Mouse (Mus musculus): ENCODE measurements around the gene Lypd1. TPM values are rescaled to one million over a fixed set of nuclear protein-coding genes. Genes with fewer than 3 reads are reported as not detected.
A peak's percentile ranks its signal among the peaks of the same experiment; 100 is the strongest.

The Lypd1 gene
- total and polyA plus RNA-seq, 2 experiments from 2014 or later: 0.42 to 0.55 TPM

DNA sequence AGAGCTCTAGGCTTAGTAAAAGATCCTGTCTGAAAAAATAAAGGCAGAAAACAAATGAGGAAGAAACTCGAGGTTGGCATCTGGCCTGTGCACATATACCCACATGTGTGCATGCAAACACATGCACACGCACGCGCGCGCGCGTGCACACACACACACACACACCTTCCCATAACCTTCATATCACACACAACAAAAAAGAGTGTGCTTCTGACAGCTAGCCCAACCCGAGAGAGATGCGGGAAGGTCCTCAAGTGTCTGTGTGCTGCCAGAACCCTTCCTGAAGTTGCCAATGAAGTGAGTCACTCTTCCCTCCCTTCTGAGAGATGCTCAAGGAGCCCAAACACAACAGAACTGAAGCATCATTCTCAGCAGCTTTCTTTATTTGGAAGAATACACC, 12.6 kb upstream of the Lypd1 start:
- no peaks in the 10 kb centered on the region for H3K27me3 ChIP-seq (ENCODE audit: control insufficient read depth, insufficient read depth, low read length)
- no peaks in the 10 kb centered on the region for H3K4me1 ChIP-seq (ENCODE audit: control insufficient read depth, insufficient read depth)
- WGBS: 92% methylated on average over 10 of the region's 10 CpGs
- H3K4me2 ChIP-seq (ENCODE audit: low read depth, low read length): no peak overlapping the region
- no peaks in the 10 kb centered on the region for H3K36me3 ChIP-seq (replicated peaks; ENCODE audit: control insufficient read depth, insufficient read depth, low read length)
- no peak overlapping the region for H3K4me3 ChIP-seq (ENCODE audit: low read depth, low read length)
- no peak for TF ChIP-seq EP300 (IDR thresholded peaks at IDR 0.05; ENCODE audit: low read depth)
- TF ChIP-seq CTCF (IDR thresholded peaks at IDR 0.05; ENCODE audit: low read depth): no peak
- DNase-seq (ENCODE audit: low spot score): no peak
- no peak for ATAC-seq (ENCODE audit: insufficient read depth, low read depth)
- 0 out of 2 replicates have a peak, but pooled peaks cover under 1% of the 10 kb centered on the region for H3K9me3 ChIP-seq (replicated peaks; ENCODE audit: control insufficient read depth, low read length)
- H3K27ac ChIP-seq (ENCODE audit: low read depth): no peak overlapping the region
- no peak overlapping the region for H3K9ac ChIP-seq (replicated peaks; ENCODE audit: low read depth, low read length)

DNA sequence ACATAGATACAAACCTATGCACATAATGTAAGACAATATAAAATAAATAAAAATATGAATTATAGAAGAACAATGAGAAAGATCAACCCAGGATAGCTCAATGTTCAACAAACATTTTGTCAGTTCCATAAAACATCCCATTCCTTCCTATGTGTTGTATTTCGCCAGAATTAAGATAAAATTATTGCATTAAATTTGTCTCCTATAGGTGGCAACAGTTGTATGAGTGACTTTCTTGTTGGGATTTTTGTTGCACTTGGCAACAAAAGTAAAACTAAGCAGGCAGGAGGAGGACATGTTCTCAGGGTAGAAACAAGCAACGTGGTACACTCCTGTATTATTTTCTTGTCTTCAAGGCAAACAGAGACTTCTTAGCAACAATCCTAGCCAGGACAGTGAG, 10.2 kb upstream of the Lypd1 start:
- Histone ChIP-seq H3K4me2 (ENCODE audit: low read depth, low read length) (no peak overlapping the region), H3K9me3 (replicated peaks; ENCODE audit: control insufficient read depth, low read length) (peaks cover 13% of the 10 kb centered on the region; the same call in 1 of the 2 replicates), H3K4me3 (ENCODE audit: low read depth, low read length) (no peak overlapping the region), H3K4me1 (ENCODE audit: control insufficient read depth, insufficient read depth) (no peaks in the 10 kb centered on the region), H3K36me3 (replicated peaks; ENCODE audit: control insufficient read depth, insufficient read depth, low read length) (no peaks in the 10 kb centered on the region), H3K27ac (ENCODE audit: low read depth) (no peak overlapping the region), H3K27me3 (ENCODE audit: control insufficient read depth, insufficient read depth, low read length) (no peaks in the 10 kb centered on the region), H3K9ac (replicated peaks; ENCODE audit: low read depth, low read length) (no peak overlapping the region)
- no peak for DNase-seq (ENCODE audit: low spot score)
- no peak for ATAC-seq (ENCODE audit: insufficient read depth, low read depth)
- TF ChIP-seq EP300 (IDR thresholded peaks at IDR 0.05; ENCODE audit: low read depth) (no peak), CTCF (IDR thresholded peaks at IDR 0.05; ENCODE audit: low read depth) (no peak)
- 37% methylated on average over 2 of the region's 2 CpGs for WGBS

DNA sequence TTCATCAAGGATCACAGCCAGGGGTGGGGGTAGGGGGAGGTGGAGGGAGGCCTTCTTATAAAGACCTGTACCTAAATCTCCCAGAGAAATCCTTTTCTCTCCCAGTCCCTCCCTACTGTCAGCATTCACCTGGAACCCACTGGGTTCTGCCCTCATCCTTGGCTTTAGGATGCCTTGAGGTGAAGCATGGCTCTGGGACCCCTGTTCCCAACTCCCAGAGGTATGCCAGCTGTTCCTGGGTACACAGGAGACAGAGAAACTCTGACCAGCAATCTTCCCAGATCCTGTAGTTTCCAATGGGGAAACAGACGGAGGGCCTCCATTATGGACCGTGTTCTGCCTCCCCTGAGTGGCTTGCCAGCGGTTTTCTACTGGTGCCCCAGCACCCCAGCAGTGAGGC, 7.8 kb upstream of the Lypd1 start:
- WGBS: 94% methylated on average over 3 of the region's 3 CpGs
- no peak overlapping the region for H3K4me3 ChIP-seq (ENCODE audit: low read depth, low read length)
- TF ChIP-seq EP300 (IDR thresholded peaks at IDR 0.05; ENCODE audit: low read depth): no peak
- TF ChIP-seq CTCF (IDR thresholded peaks at IDR 0.05; ENCODE audit: low read depth): no peak
- H3K27me3 ChIP-seq (ENCODE audit: control insufficient read depth, insufficient read depth, low read length): no peaks in the 10 kb centered on the region
- H3K36me3 ChIP-seq (replicated peaks; ENCODE audit: control insufficient read depth, insufficient read depth, low read length): no peaks in the 10 kb centered on the region
- H3K27ac ChIP-seq (ENCODE audit: low read depth): no peak overlapping the region
- no peak overlapping the region for H3K4me2 ChIP-seq (ENCODE audit: low read depth, low read length)
- ATAC-seq (ENCODE audit: insufficient read depth, low read depth): no peak
- DNase-seq (ENCODE audit: low spot score): no peak
- no peaks in the 10 kb centered on the region for H3K4me1 ChIP-seq (ENCODE audit: control insufficient read depth, insufficient read depth)
- H3K9ac ChIP-seq (replicated peaks; ENCODE audit: low read depth, low read length): no peak overlapping the region
- peaks cover 13% of the 10 kb centered on the region; the same call in 1 of the 2 replicates for H3K9me3 ChIP-seq (replicated peaks; ENCODE audit: control insufficient read depth, low read length)

DNA sequence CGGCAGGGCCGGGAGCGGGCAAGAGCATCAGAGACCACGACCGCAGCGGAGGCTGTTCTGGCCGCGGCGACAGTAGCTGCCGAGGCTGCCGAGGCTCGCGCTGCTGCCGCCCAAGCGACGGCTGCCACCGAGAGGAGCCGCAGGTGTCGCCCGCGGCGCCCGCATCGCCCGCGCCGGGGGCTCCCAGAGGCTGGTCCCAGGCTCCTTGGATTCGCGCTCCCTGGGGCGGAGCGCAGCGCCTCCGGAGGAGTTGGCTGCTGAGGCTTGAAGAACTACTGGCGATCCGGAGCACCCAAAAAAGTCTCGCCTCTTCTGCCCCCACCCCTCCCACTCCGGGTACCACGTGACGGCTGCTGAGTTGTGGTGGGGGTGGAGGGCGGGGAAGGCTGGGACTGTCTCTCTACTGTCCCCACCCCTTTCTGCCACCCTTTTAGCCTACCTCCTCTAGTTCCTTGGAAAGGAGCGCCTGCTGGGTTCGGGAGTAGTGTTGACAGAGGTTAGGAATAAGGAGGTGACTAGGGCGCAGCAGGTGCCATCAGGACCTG, 928 bp downstream of the Lypd1 start:
- ATAC-seq (ENCODE audit: insufficient read depth, low read depth): peak; percentile 66

DNA sequence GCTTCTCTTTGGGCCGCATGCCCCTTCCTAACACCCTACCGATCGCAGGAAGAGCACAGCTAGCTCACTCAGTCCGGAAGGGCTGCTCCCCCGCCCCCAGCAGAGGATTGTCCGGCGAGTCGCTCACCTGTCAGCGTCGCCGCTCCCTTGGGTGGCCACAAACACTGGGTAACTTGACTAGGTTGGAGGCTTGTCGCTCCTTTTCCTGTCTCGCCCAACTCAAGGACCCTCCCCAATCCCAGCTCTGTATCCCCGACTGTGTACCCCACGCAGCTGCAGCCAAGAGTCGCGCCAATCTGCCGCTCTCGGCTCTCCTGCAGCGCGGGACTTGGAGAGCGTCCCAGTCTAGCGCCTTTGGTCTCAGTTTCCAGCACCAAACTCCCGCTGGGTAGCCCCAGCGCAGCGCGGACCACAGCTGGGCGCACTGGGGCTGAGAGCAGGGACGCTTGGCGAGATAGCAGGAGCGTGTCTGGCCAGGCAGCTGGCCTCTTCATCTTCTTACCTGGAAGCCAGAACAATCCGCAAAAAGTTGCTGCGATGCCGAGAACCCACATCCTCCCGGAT, 1.5 kb downstream of the Lypd1 start:
- Histone ChIP-seq H3K9me3 (replicated peaks; ENCODE audit: control insufficient read depth, low read length) (no peaks in the 10 kb centered on the region), H3K27me3 (ENCODE audit: control insufficient read depth, insufficient read depth, low read length) (peaks cover 46% of the 10 kb centered on the region), H3K36me3 (replicated peaks; ENCODE audit: control insufficient read depth, insufficient read depth, low read length) (no peaks in the 10 kb centered on the region), H3K27ac (ENCODE audit: low read depth) (no peak overlapping the region), H3K9ac (replicated peaks; ENCODE audit: low read depth, low read length) (0 out of 2 replicates have a peak overlapping the region, but pooled peaks have one; percentile 34), H3K4me1 (ENCODE audit: control insufficient read depth, insufficient read depth) (peaks cover 4% of the 10 kb centered on the region; the same call in 1 of the 2 replicates), H3K4me3 (ENCODE audit: low read depth, low read length) (peak overlapping the region; percentile 48), H3K4me2 (ENCODE audit: low read depth, low read length) (peak overlapping the region; percentile 84)
- under 1% methylated on average over 35 of the region's 35 CpGs for WGBS
- TF ChIP-seq EP300 (IDR thresholded peaks at IDR 0.05; ENCODE audit: low read depth): no peak
- no peak for TF ChIP-seq CTCF (IDR thresholded peaks at IDR 0.05; ENCODE audit: low read depth)
- ATAC-seq (ENCODE audit: insufficient read depth, low read depth) (peak; percentile 58; the same call in 1 of the 2 replicates), DNase-seq (ENCODE audit: low spot score) (no peak)

More for the DNA sequence above, 928 bp downstream of the Lypd1 start:
- H3K9me3 ChIP-seq (replicated peaks; ENCODE audit: control insufficient read depth, low read length): no peaks in the 10 kb centered on the region
- H3K4me3 ChIP-seq (ENCODE audit: low read depth, low read length): peak overlapping the region; percentile 48
- H3K4me2 ChIP-seq (ENCODE audit: low read depth, low read length): peak overlapping the region; percentile 84
- H3K27me3 ChIP-seq (ENCODE audit: control insufficient read depth, insufficient read depth, low read length): peaks cover 46% of the 10 kb centered on the region
- 0 out of 2 replicates have a peak overlapping the region, but pooled peaks have one; percentile 34 for H3K9ac ChIP-seq (replicated peaks; ENCODE audit: low read depth, low read length)
- no peak for DNase-seq (ENCODE audit: low spot score)
- no peaks in the 10 kb centered on the region for H3K36me3 ChIP-seq (replicated peaks; ENCODE audit: control insufficient read depth, insufficient read depth, low read length)
- peaks cover 4% of the 10 kb centered on the region; the same call in 1 of the 2 replicates for H3K4me1 ChIP-seq (ENCODE audit: control insufficient read depth, insufficient read depth)
- TF ChIP-seq CTCF (IDR thresholded peaks at IDR 0.05; ENCODE audit: low read depth) (no peak), EP300 (IDR thresholded peaks at IDR 0.05; ENCODE audit: low read depth) (no peak)
- no peak overlapping the region for H3K27ac ChIP-seq (ENCODE audit: low read depth)
- under 1% methylated on average over 43 of the region's 43 CpGs for WGBS

Measured in heart, postnatal 0 days (tissue).